Mouse (Mus musculus) neural tube, embryonic 12.5 days (tissue): ENCODE results near the gene Hoxc12. TPM values are rescaled to one million over a fixed set of nuclear protein-coding genes. Genes with fewer than 3 reads are reported as not detected.

Experiments
- ATAC-seq: fragments of 200-750 bp; cut with Nextera tagmentation; 2 replicates; pipeline ENCODE4 v1.8.0; 2017; ENCODE audit warnings: low read depth, mild to moderate bottlenecking, moderate TSS enrichment, moderate library complexity; ENCODE audit not compliant: low FRiP score
- H3K27ac ChIP-seq: fragments of 300-500 bp; sonication (generic); 2 replicates; pipeline ENCODE4 v1.5.1; 2016
- H3K27me3 ChIP-seq: fragments of 300-500 bp; sonication (generic); replicated peaks from 2 replicates; pipeline ENCODE4 v1.6.1; 2016; ENCODE audit warnings: mild to moderate bottlenecking
- H3K36me3 ChIP-seq: fragments of 300-500 bp; sonication (generic); 2 replicates; pipeline ENCODE4 v1.6.1; 2016; ENCODE audit warnings: mild to moderate bottlenecking
- H3K4me1 ChIP-seq: fragments of 300-500 bp; sonication (generic); 2 replicates; pipeline ENCODE4 v1.6.1; 2016
- H3K4me2 ChIP-seq: fragments of 300-500 bp; sonication (generic); replicated peaks from 2 replicates; pipeline ENCODE4 v1.6.1; 2016; ENCODE audit warnings: mild to moderate bottlenecking
- H3K4me3 ChIP-seq: fragments of 300-500 bp; sonication (generic); 2 replicates; pipeline ENCODE4 v1.5.1; 2016
- H3K9ac ChIP-seq: fragments of 300-500 bp; sonication (generic); 2 replicates; pipeline ENCODE4 v1.6.1; 2016; ENCODE audit warnings: mild to moderate bottlenecking
- H3K9me3 ChIP-seq: fragments of 300-500 bp; sonication (generic); 2 replicates; pipeline ENCODE4 v1.6.1; 2016; ENCODE audit warnings: mild to moderate bottlenecking
- WGBS: fragments of 180-500 bp; shearing (Covaris S2); methylation state at CpG from one replicate; pipeline ENCODE4 v1.1.7; 2016; 5-methylcytosine and 5-hydroxymethylcytosine counted together
- polyA plus RNA-seq: library from polyadenylated mRNA; unstranded; fragments of >200 nt; fragmentation: Nextera tagmentation; extraction: Ambion mirVana; gene quantifications from 2 replicates; pipeline ENCODE4 v1.2.1, GENCODE M21; 2016

The Hoxc12 gene
- polyA plus RNA-seq, 1 experiment from 2014 or later, result 8.1 TPM

DNA sequence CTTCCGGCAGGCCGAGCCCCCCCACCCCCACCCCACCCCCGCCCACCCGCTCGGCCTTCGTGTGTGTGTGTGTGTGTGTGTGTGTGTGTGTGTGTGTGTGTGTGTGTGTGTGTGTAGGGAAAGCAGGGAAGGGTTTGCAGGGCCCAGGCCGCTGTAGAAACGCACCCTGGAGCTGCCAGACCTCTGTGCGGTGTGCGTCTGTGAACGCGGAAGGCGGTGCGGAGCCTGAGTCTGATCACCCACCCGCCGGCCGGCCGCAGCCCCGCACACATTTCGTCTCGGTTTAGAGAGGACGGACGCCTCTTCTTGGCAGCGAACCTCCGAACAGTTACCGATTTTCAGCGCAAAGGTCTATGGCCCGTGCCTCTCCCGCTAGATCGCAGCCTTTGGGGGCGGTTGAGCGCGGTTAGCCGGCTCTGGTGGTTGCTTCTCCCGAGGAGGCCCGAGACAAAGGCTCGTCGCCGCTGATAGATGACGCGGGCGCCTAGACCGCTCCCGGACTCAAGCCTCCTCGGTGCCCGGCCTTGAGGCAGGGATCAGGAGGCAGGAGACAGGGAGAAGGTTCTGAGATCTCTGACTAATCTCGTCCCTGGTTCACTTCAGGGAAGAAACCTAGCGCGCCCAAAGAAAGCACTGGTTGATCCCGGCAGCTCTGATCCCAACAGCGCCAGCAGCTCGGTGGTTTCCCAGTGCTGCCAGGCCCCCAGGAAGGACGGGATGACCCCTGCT lies 6.3 kb downstream of the Hoxc12 start:
- ATAC-seq, result 0 out of 2 replicates have a peak, but pooled peaks have one; percentile 51
- Histone ChIP-seq H3K4me2 (peak overlapping the region; percentile 56), H3K4me1 (peaks cover 21% of the 10 kb centered on the region), H3K27me3 (peaks cover 99% of the 10 kb centered on the region), H3K4me3 (peak overlapping the region; percentile 36), H3K27ac (peak overlapping the region; percentile 46; the same call in 1 of the 2 replicates), H3K9me3 (no peaks in the 10 kb centered on the region), H3K9ac (peak overlapping the region; percentile 70), H3K36me3 (no peaks in the 10 kb centered on the region)
- WGBS, result under 1% methylated on average over 53 of the region's 53 CpGs

DNA sequence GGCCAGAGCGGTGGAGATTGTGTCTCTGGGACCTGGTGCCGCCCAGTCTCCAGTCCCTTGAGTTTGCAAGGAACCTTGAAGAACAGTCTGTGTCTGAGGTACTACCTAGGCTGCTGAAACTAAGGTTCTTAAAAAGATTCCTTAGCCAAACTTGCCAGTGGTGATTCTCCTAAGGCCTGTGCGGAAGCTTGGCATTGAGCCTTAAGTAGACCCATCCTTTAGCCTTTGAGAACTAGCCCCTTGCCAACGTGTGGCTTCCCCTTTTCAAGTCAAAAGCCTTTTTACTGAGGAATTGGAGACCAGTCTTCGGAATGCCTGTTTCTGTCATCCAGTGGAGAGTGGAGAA lies 6.9 kb downstream of the Hoxc12 start:
- H3K4me3 ChIP-seq, result peak overlapping the region; percentile 36
- ATAC-seq, result no peak
- H3K9me3 ChIP-seq, result no peaks in the 10 kb centered on the region
- peaks cover 99% of the 10 kb centered on the region for H3K27me3 ChIP-seq
- H3K9ac ChIP-seq, result peak overlapping the region; percentile 70
- H3K4me1 ChIP-seq, result peaks cover 21% of the 10 kb centered on the region
- no peaks in the 10 kb centered on the region for H3K36me3 ChIP-seq
- no peak overlapping the region for H3K27ac ChIP-seq
- H3K4me2 ChIP-seq, result peak overlapping the region; percentile 56
- 3% methylated on average over 5 of the region's 5 CpGs for WGBS

DNA sequence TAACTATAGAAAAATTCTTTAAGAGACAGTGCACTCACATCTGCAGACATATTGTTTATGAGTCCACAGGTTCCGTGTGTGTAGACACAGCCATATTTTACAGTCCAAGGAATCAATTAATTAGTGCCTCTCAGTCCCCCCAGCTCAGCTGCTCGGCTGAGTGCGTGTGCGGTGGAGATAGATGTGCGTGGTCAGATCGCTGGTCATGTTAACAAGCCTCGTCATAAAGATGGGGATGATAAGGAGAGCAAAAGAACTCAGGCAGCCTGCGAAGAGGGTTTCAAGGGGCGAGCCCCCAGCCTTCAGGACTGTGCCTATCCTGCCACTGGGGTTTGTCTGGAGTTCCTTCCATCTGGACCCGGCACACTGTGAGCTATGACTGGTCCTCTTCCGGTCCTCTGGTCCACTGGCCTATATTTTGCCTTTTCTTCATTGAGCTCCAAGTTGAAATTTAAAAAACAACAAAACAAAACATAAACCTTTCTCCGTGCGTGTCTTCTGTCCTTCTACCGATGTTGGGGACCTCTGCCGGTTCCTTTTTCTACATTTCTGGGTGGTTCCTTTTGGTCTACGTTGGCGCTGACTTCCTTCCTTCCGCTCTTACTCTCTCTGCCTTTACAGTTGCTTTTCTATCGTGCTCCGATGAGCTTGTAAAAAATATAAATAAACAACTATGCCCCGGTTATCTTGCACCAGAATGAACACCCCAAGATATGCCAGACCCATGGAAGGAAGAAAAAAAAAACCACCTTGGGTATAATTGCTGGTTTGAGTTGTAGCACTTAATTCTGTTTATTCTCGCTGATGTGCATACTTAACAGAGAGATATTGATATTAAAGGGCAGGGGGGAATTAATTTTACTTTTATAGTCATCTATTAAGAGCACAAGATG lies 8.9 kb downstream of the Hoxc12 start:
- peaks cover 98% of the 10 kb centered on the region for H3K27me3 ChIP-seq
- WGBS, result 7% methylated on average over 22 of the region's 22 CpGs
- no peak overlapping the region for H3K27ac ChIP-seq
- H3K36me3 ChIP-seq, result no peaks in the 10 kb centered on the region
- 0 out of 2 replicates have a peak overlapping the region, but pooled peaks have one; percentile 19 for H3K9ac ChIP-seq
- peak overlapping the region; percentile 16; the same call in 1 of the 2 replicates for H3K4me3 ChIP-seq
- H3K9me3 ChIP-seq, result no peaks in the 10 kb centered on the region
- no peak for ATAC-seq
- peak overlapping the region; percentile 47 for H3K4me2 ChIP-seq
- peaks cover 10% of the 10 kb centered on the region; the same call in 1 of the 2 replicates for H3K4me1 ChIP-seq

DNA sequence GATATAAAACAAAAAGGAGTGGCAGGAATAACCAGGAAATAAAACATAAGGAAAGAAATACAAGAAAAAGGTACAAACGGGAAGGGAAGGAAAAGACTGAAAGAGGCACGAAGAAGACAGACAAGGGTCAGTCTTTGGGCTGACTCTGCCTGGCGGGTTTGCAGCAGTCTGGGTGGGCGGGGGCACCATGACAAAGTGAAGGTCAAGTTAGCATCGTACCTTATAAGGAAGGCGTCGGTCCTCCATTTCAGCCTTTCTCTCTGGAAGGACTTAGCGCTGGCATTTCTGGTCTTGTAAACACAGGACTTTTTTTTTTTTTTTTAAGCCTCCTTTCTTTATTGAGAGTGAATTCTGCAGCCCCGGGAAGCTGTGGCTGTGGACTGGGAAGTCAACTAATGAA lies 10.7 kb downstream of the Hoxc12 start:
- no peaks in the 10 kb centered on the region for H3K9me3 ChIP-seq
- H3K36me3 ChIP-seq, result no peaks in the 10 kb centered on the region
- peak overlapping the region; percentile 50 for H3K4me2 ChIP-seq
- peaks cover 9% of the 10 kb centered on the region; the same call in 1 of the 2 replicates for H3K4me1 ChIP-seq
- H3K27me3 ChIP-seq, result peaks cover 98% of the 10 kb centered on the region
- peak overlapping the region; percentile 13; the same call in 1 of the 2 replicates for H3K4me3 ChIP-seq
- ATAC-seq, result no peak
- no peak overlapping the region for H3K27ac ChIP-seq
- WGBS, result under 1% methylated on average over 9 of the region's 9 CpGs
- H3K9ac ChIP-seq, result peak overlapping the region; percentile 53

DNA sequence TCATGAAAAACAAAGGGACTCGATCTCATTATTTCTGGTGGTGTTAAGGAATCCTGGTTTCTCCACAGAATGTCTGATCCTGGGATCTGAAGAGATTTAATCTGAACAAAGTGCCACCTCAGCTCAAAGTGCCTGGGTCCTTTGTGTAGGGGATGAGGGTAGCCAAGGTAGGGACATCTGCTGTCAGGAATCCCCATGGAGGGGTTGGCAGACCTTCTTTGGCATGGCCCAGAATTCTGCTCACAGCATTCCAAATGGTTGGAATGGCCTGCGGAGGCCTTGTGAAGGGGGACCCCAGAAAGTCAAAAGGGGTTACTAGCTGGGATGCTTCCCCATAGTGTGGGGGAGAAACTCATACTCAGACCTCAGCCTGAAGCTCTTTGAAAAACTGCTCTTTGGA lies 12.3 kb downstream of the Hoxc12 start:
- H3K9me3 ChIP-seq, result no peaks in the 10 kb centered on the region
- peak overlapping the region; percentile 50 for H3K4me2 ChIP-seq
- peak overlapping the region; percentile 53 for H3K9ac ChIP-seq
- no peaks in the 10 kb centered on the region for H3K4me1 ChIP-seq
- peak overlapping the region; percentile 20 for H3K4me3 ChIP-seq
- 13% methylated on average over 2 of the region's 2 CpGs for WGBS
- no peaks in the 10 kb centered on the region for H3K36me3 ChIP-seq
- no peak for ATAC-seq
- peak overlapping the region; percentile 43; the same call in 1 of the 2 replicates for H3K27ac ChIP-seq
- H3K27me3 ChIP-seq, result peaks cover 98% of the 10 kb centered on the region

DNA sequence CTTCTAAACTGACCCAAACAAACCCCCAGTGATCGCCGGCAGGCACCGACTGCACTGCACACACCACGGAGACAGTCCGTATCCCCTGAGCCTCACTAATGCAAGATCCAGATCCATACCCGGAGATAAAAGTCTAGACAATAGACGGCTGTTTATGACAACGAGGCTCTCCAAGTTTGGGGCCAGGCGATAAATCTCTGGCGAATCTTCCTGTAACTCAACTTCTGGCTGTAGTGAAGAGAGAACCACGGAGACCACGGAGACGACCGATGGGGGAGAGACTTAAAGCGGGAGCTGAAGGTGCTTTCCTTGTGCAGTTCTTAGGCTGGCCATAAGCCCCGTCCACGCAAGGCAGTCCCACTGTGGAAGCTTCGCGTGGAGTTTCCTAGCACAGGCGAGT lies 13.1 kb downstream of the Hoxc12 start:
- H3K36me3 ChIP-seq, result no peaks in the 10 kb centered on the region
- H3K27me3 ChIP-seq, result peaks cover 97% of the 10 kb centered on the region
- no peaks in the 10 kb centered on the region for H3K4me1 ChIP-seq
- H3K4me3 ChIP-seq, result peak overlapping the region; percentile 20
- under 1% methylated on average over 20 of the region's 20 CpGs for WGBS
- H3K9me3 ChIP-seq, result no peaks in the 10 kb centered on the region
- no peak for ATAC-seq
- H3K4me2 ChIP-seq, result peak overlapping the region; percentile 50
- H3K27ac ChIP-seq, result no peak overlapping the region
- peak overlapping the region; percentile 53 for H3K9ac ChIP-seq

DNA sequence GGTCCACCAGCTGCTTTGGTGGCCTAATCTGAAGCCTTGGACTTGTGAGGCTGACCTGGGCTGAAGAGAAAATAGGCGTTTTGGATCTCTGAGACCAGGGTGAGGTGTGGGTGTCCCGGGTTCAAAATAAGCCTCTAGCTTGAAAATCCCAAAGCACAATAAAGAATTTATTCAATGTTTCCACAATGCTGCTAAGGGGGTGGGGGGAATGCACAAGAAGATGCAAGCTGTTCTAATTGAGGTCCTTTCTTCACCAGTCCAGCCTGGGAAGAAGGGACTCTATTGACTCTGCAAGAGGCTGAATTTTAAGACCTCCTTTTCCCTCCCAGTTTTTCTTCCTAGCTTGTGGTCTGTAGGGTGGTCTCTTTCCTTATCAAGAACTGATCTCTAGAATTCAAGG lies 14.3 kb downstream of the Hoxc12 start:
- 6% methylated on average over 2 of the region's 2 CpGs for WGBS
- Histone ChIP-seq H3K27me3 (peaks cover 97% of the 10 kb centered on the region), H3K4me2 (peak overlapping the region; percentile 50), H3K9ac (peak overlapping the region; percentile 53), H3K36me3 (no peaks in the 10 kb centered on the region), H3K9me3 (no peaks in the 10 kb centered on the region), H3K4me1 (no peaks in the 10 kb centered on the region), H3K4me3 (peak overlapping the region; percentile 21; the same call in 1 of the 2 replicates), H3K27ac (peak overlapping the region; percentile 20)
- no peak for ATAC-seq

DNA sequence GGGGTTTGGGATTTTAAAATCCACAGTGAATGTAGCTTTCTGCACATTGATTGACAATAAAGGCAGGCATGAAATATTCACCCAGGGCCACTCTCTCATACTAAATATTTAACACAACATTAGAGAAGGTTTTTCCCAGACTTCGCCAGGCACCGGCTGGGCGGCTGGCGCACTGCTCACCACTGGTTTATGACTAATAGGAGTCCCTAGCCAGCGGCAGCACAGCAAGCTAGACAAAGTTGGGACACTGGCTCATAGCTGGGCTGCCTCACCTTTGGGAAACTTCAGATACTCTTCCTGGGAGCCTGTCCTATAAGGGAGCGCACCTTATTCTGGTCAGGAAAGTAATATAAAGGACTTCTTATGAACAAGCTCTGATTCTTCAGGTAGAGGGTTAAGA lies 17.0 kb downstream of the Hoxc12 start:
- Histone ChIP-seq H3K27me3 (peaks cover 95% of the 10 kb centered on the region), H3K4me1 (no peaks in the 10 kb centered on the region), H3K27ac (no peak overlapping the region), H3K4me3 (peak overlapping the region; percentile 14; the same call in 1 of the 2 replicates), H3K4me2 (peak overlapping the region; percentile 50), H3K9ac (0 out of 2 replicates have a peak overlapping the region, but pooled peaks have one; percentile 29), H3K36me3 (no peaks in the 10 kb centered on the region), H3K9me3 (no peaks in the 10 kb centered on the region)
- under 1% methylated on average over 6 of the region's 6 CpGs for WGBS
- ATAC-seq, result no peak

DNA sequence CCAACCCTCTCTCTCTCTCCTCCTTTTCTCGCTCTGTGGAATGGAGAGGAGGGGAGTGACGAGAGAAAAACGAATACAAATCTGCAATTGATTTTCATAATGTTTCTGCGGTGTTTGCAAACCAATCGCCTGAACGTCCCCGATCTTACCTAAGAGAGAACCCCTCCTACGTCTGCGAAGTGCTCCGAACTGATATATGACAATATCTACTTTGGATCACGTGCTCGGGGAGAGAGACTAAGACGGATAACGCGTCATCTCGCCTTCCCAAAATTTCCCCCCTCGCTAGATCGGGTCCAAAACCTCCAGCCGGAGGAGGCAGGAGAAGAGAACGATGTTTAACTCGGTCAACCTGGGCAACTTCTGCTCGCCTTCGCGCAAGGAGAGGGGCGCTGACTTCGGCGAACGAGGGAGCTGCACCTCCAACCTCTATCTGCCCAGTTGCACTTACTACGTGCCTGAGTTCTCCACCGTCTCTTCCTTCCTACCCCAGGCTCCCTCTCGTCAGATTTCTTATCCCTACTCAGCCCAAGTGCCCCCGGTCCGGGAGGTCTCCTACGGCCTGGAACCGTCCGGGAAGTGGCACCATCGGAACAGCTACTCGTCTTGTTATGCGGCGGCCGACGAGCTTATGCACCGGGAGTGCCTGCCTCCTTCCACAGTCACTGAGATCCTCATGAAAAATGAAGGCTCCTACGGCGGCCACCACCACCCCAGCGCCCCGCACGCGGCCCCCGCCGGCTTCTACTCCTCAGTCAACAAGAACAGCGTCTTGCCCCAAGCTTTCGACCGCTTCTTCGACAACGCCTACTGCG lies 17.8 kb downstream of the Hoxc12 start, which contains the start of gene Hoxc11:
Gene Hoxc11, plus strand, starts transcription at position 236 of the 815 bp plus-strand sequence.
- ATAC-seq, result peak; percentile 54; the same call in 1 of the 2 replicates
- Histone ChIP-seq H3K4me2 (peak within 1 kb of the TSS; percentile 50), H3K9me3 (no peaks in the 10 kb centered on the region), H3K27ac (peak within 1 kb of the TSS; percentile 50), H3K4me1 (no peaks in the 10 kb centered on the region), H3K36me3 (no peaks in the 10 kb centered on the region), H3K9ac (peak within 1 kb of the TSS; percentile 69), H3K4me3 (peak within 1 kb of the TSS; percentile 45), H3K27me3 (peaks cover 93% of the 10 kb centered on the region)
- WGBS, result under 1% methylated on average over 57 of the region's 57 CpGs

DNA sequence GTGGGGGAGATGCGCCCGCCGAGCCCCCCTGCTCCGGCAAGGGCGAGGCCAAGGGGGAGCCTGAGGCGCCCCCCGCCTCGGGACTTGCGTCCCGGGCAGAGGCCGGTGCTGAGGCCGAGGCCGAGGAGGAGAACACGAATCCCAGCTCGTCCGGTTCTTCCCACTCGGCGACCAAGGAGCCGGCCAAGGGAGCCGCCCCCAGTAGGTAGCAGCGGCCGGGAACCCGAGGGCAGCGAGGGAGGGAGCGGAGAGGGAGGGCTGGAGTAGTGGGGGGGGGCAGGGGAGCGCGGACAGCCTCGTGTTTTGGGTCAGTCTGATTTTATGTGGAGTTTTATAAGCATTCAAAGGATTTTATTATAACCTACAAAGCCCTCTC lies 18.4 kb downstream of the Hoxc12 start:
- H3K27me3 ChIP-seq, result peaks cover 93% of the 10 kb centered on the region
- H3K4me1 ChIP-seq, result no peaks in the 10 kb centered on the region
- peak overlapping the region; percentile 50 for H3K4me2 ChIP-seq
- H3K9me3 ChIP-seq, result no peaks in the 10 kb centered on the region
- peak overlapping the region; percentile 50 for H3K27ac ChIP-seq
- H3K36me3 ChIP-seq, result no peaks in the 10 kb centered on the region
- ATAC-seq, result no peak; the same call in 1 of the 2 replicates
- H3K9ac ChIP-seq, result peak overlapping the region; percentile 69
- under 1% methylated on average over 28 of the region's 28 CpGs for WGBS
- H3K4me3 ChIP-seq, result peak overlapping the region; percentile 45

DNA sequence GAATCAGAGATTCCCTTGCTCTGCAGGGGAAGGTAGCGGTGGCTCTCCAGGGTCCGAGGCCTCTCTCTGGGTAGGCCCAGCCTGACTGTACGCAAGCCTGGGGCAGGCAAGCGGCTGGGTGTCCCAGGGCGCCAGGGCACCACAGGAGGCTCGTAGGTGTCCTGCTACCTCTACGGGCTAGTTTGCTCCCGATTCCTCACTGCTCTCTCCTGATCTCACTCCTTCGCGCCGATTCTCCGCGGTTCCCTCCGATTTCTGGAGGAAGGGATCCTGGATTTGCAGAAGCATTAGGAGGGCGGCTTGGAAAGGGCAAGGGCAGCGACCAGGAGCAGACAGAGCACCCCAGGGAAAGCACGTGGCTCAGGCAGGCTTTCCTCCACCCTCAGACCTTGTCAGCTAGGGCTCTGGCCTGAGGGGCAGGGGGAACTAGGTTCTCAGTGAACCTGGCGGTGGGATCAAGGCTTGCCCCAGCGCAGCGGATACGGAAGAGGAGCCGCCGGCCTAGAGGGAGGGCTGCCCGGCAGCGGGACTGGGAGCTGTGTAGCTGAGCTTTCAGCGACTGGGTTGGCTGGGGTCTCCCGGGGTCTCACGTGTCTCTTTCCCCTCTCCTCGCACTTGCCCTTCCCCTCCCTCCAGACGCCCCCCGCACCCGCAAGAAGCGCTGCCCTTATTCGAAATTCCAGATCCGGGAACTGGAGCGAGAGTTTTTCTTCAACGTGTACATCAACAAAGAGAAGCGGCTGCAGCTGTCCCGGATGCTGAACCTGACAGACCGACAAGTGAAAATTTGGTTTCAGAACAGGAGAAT lies 19.5 kb downstream of the Hoxc12 start:
- Histone ChIP-seq H3K9me3 (no peaks in the 10 kb centered on the region), H3K27ac (no peak overlapping the region; the same call in 1 of the 2 replicates), H3K27me3 (peaks cover 92% of the 10 kb centered on the region), H3K4me3 (peak overlapping the region; percentile 45), H3K4me2 (peak overlapping the region; percentile 50), H3K4me1 (no peaks in the 10 kb centered on the region), H3K36me3 (no peaks in the 10 kb centered on the region), H3K9ac (peak overlapping the region; percentile 69)
- WGBS, result under 1% methylated on average over 39 of the region's 40 CpGs
- no peak for ATAC-seq
